Mouse (Mus musculus) retina, adult 2 months (tissue): ENCODE measurements around the gene Sp2.

ENCODE experiments used
- DNase-seq: peaks from one replicate; pipeline ENCODE4 v3.0.0-alpha.2; 2012; ENCODE audit warnings: low read depth, low spot score

Sp2 gene

DNA sequence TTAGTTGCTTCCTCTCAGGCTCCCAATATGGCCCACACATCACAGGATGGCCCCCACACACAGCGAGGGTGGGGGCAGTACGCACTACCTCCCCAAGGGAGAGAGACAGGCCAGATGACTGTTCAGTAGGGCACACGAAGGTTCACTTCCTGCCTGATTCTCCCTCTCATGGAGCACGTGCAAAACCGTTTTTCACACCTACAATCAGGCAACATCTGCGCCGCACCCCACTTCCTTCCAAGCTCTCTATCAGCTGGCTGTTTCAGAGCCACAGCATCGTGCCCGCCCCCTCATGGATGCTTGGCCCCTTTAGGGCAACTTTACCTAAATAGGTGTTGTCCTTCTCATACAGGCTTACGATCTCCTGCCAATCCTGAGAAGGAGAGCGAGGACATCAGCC is 70.1 kb downstream of the Sp2 start:
- DNase-seq, result no peak

DNA sequence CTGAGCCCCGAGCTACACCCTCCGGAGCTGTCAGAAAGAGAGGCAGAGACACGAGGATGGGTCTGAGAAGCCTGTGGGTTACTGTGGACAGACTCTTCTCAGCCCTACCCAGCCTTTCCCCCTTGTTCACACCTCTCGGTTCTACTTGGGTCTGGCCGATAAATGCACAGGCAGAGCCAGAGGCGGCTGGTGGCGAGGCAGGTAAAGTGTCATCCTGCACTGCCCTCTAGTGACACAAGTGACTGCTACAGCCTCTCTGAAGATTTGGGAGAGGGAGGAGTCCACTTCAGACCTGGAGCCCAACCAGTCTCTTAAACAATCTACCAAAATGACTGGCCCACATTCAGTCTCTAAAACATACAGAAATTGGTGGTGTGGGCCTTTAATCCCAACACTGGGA is 72.8 kb downstream of the Sp2 start:
- peak; percentile 61 for DNase-seq

DNA sequence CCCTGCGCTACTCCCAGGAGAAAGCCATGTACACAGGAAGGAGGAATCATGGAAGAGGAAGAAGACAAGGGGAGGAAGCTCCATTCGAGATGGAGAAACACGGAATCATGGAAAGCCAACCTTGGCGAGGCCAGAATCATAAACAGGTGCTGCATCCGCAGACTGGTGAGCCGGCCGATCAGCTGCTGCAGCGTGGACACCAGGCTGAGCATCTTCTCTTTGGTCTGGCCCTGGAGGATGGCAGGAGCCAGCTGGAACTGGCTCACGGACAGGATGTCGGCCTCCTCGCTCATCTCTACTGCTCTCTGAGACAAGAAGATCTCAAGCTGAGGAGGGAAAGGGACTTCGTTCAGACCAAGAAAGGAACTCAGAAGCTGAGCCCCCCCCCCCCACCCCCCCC is 74.2 kb downstream of the Sp2 start:
- DNase-seq, result no peak

DNA sequence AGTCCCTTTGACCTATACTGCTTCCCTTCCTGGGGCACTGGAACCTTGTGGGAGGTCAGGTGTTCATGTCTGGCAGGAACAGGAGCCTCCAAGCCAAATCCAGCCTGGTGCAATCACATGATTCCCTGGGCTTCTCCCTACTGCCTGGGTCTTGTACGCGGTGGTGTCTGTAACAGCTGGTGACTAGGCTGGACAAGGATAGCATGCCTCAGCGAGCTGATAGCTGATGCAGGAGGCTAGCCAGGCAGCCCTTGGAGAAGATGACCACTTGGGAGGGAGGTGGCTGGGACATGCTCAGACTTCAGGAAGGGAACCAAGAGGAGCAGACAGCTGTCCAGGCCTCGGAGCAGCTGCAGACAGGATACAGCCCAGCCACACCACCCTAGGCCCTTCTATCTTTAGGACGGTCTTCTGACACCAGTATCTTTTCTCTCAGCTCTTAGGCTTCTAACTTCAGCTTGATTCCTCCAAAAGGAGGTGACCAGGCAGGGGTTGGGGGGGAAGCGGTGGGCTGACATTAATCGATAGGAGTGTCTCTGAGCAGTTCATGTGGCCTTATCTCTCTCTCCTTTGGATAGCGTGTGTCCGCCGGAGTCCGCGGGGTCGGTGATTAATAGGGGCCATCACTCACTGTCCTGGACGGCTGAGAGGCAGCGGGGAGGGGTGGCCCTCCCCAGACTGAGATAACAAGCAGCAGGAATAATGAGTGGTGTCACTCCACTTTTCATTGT is 76.2 kb downstream of the Sp2 start:
- no peak for DNase-seq
